Mouse (Mus musculus): ENCODE data around the gene Wnt10b. TPM values are rescaled to one million over a fixed set of nuclear protein-coding genes. Genes with fewer than 3 reads are reported as not detected.

The Wnt10b gene
- total RNA-seq, 2 experiments from 2014 or later: 0.51 to 0.66 TPM

GRCm38 (mm10) chr15:98806809-98807770 lies 29.1 kb upstream of the Wnt10b start:
- Histone ChIP-seq H3K27ac (peak overlapping the region; percentile 96), H3K4me3 (peak overlapping the region; percentile 63)
- no peak for DNase-seq (ENCODE audit: extremely low spot score in 1 of 2, low spot score in 2 of 2)
- intact Hi-C loops (cut with DNase I): no loop called here
- TF ChIP-seq CTCF (IDR thresholded peaks at IDR 0.05): no peak

- intact Hi-C loops (cut with DNase I): no loop called here
- DNase-seq (ENCODE audit: extremely low spot score in 1 of 2, low spot score in 2 of 2): no peak
- Histone ChIP-seq H3K27ac (peak overlapping the region; percentile 96), H3K4me3 (peak overlapping the region; percentile 63)
- TF ChIP-seq CTCF (IDR thresholded peaks at IDR 0.05): no peak
Measured at GRCm38 (mm10) chr15:98806071-98806808, 28.3 kb upstream of the Wnt10b start.

- peak; percentile 72 to 79 for DNase-seq (ENCODE audit: extremely low spot score in 1 of 2, low spot score in 2 of 2)
- intact Hi-C loops (cut with DNase I): loop anchor here (2.0 kb wide), 1 partner anchor 25 kb away; the partner anchor contains the start of gene Prkag1
- TF ChIP-seq CTCF (IDR thresholded peaks at IDR 0.05): peak; percentile 72
- H3K4me3 ChIP-seq: peak overlapping the region; percentile 63
- H3K27ac ChIP-seq: peak overlapping the region; percentile 96
Measured at GRCm38 (mm10) chr15:98805324-98806040, 27.5 kb upstream of the Wnt10b start.

GRCm38 (mm10) chr15:98804054-98804453 lies 26.1 kb upstream of the Wnt10b start:
- intact Hi-C loops (cut with DNase I): loop anchor here (2.0 kb wide), 1 partner anchor 27 kb away; the partner anchor contains the start of gene Prkag1
- TF ChIP-seq CTCF (IDR thresholded peaks at IDR 0.05): peak; percentile 92
- Histone ChIP-seq H3K27ac (peak overlapping the region; percentile 59), H3K4me3 (peak overlapping the region; percentile 23; the same call in 1 of the 2 replicates)
- DNase-seq (ENCODE audit: extremely low spot score in 1 of 2, low spot score in 2 of 2): peak; percentile 88 to 96

- no peak for DNase-seq (ENCODE audit: extremely low spot score in 1 of 2, low spot score in 2 of 2)
- intact Hi-C loops (cut with DNase I): no loop called here
- TF ChIP-seq CTCF (IDR thresholded peaks at IDR 0.05): no peak
- no peak overlapping the region for H3K4me3 ChIP-seq
- H3K27ac ChIP-seq: no peak overlapping the region
Measured at GRCm38 (mm10) chr15:98802926-98803325, 25.0 kb upstream of the Wnt10b start.

GRCm38 (mm10) chr15:98799396-98799795 lies 21.4 kb upstream of the Wnt10b start:
- DNase-seq (ENCODE audit: extremely low spot score in 1 of 2, low spot score in 2 of 2): peak; percentile 74 to 86
- peak; percentile 84 for TF ChIP-seq CTCF (IDR thresholded peaks at IDR 0.05)
- Histone ChIP-seq H3K4me3 (no peak overlapping the region), H3K27ac (no peak overlapping the region)
- intact Hi-C loops (cut with DNase I): loop anchor here (2.0 to 5.0 kb wide), 2 partner anchors 135 to 217 kb away; no protein-coding TSS in a partner anchor

- intact Hi-C loops (cut with DNase I): loop anchor here (2.0 to 5.0 kb wide), 2 partner anchors 134 to 217 kb away; no protein-coding TSS in a partner anchor
- Histone ChIP-seq H3K4me3 (no peak overlapping the region), H3K27ac (no peak overlapping the region)
- no peak for TF ChIP-seq CTCF (IDR thresholded peaks at IDR 0.05)
- DNase-seq (ENCODE audit: extremely low spot score in 1 of 2, low spot score in 2 of 2): no peak
Measured at GRCm38 (mm10) chr15:98798903-98799302, 21.0 kb upstream of the Wnt10b start.

- intact Hi-C loops (cut with DNase I): loop anchor here (2.0 to 5.0 kb wide), 2 partner anchors 133 to 216 kb away; no protein-coding TSS in a partner anchor
- no peak for DNase-seq (ENCODE audit: extremely low spot score in 1 of 2, low spot score in 2 of 2)
- Histone ChIP-seq H3K4me3 (no peak overlapping the region), H3K27ac (no peak overlapping the region)
- no peak for TF ChIP-seq CTCF (IDR thresholded peaks at IDR 0.05)
Measured at GRCm38 (mm10) chr15:98797835-98798492, 20.0 kb upstream of the Wnt10b start.

- no peak for TF ChIP-seq CTCF (IDR thresholded peaks at IDR 0.05)
- Histone ChIP-seq H3K4me3 (no peak overlapping the region), H3K27ac (no peak overlapping the region)
- no peak for DNase-seq (ENCODE audit: extremely low spot score in 1 of 2, low spot score in 2 of 2)
- intact Hi-C loops (cut with DNase I): loop anchor here (5.0 kb wide), 1 partner anchor 215 kb away; no protein-coding TSS in a partner anchor
Measured at GRCm38 (mm10) chr15:98796803-98797595, 19.0 kb upstream of the Wnt10b start.

GRCm38 (mm10) chr15:98793141-98793698 lies 15.3 kb upstream of the Wnt10b start:
- H3K4me3 ChIP-seq: peak overlapping the region; percentile 36
- no peak overlapping the region for H3K27ac ChIP-seq
- DNase-seq (ENCODE audit: extremely low spot score in 1 of 2, low spot score in 2 of 2): no peak
- intact Hi-C loops (cut with DNase I): no loop called here
- no peak for TF ChIP-seq CTCF (IDR thresholded peaks at IDR 0.05)

Data from left cerebral cortex, adult 2 months (tissue).